Mouse (Mus musculus) small intestine, adult 2 months (tissue): Measurements from ENCODE around the gene Tle4. TPM values are rescaled to one million over a fixed set of nuclear protein-coding genes. Genes with fewer than 3 reads are reported as not detected.

Source experiments
- H3K27ac ChIP-seq: fragments of 200-500 bp; 2 replicates; pipeline ENCODE4 v1.5.1; 2012; ENCODE audit warnings: low read depth, low read length, control low read depth, inconsistent platforms; ENCODE audit not compliant: insufficient read depth
- H3K27me3 ChIP-seq: fragments of 200-500 bp; 2 replicates; pipeline ENCODE4 v1.6.1; 2012; ENCODE audit warnings: mild to moderate bottlenecking, moderate library complexity, low read length, inconsistent platforms; ENCODE audit not compliant: control insufficient read depth, insufficient read depth
- H3K36me3 ChIP-seq: fragments of 200-500 bp; 2 replicates; pipeline ENCODE4 v1.6.1; 2012; ENCODE audit warnings: mild to moderate bottlenecking, low read length, control low read depth, inconsistent platforms; ENCODE audit not compliant: control insufficient read depth, insufficient read depth
- H3K4me1 ChIP-seq: fragments of 200-500 bp; 2 replicates; pipeline ENCODE4 v1.6.1; 2012; ENCODE audit warnings: low read length, inconsistent platforms, mixed read lengths; ENCODE audit not compliant: control insufficient read depth, insufficient read depth, insufficient read length
- H3K4me3 ChIP-seq: fragments of 200-500 bp; 2 replicates; pipeline ENCODE4 v1.5.1; 2012; ENCODE audit warnings: low read depth, mild to moderate bottlenecking, control low read depth, inconsistent platforms, low read length, moderate library complexity
- CTCF ChIP-seq: fragments of 200-500 bp; IDR thresholded peaks from 2 replicates; pipeline ENCODE4 v1.5.1; 2012; ENCODE audit warnings: low read depth, mild to moderate bottlenecking, control low read depth, inconsistent platforms, low read length, moderate library complexity, mixed read lengths; ENCODE audit not compliant: insufficient replicate concordance, insufficient read length; ENCODE audit errors: extremely low read depth
- POLR2A ChIP-seq: fragments of 200-500 bp; IDR thresholded peaks from 2 replicates; pipeline ENCODE4 v1.6.1; 2012; ENCODE audit warnings: low read depth, mild to moderate bottlenecking, control low read depth, inconsistent platforms, low read length, moderate library complexity
- WGBS: fragments of 180-500 bp; shearing (Covaris S2); methylation state at CpG from one replicate; pipeline ENCODE4 v1.1.7; 2018; 5-methylcytosine and 5-hydroxymethylcytosine counted together
- polyA plus RNA-seq: library from polyadenylated mRNA; depleted of rRNA; stranded (reverse); fragments of >200 nt; gene quantifications from 2 replicates; pipeline ENCODE4 v1.2.3, GENCODE M21; 2012

Gene Tle4
- polyA plus RNA-seq, 1 experiment: 24.6 TPM

GRCm38 (mm10) chr19:14415996-14416395 is 181.9 kb downstream of the Tle4 start:
- no peaks in the 10 kb centered on the region for H3K4me1 ChIP-seq
- TF ChIP-seq CTCF: no peak
- TF ChIP-seq POLR2A: no peak
- WGBS: 86% methylated on average over 6 of the region's 6 CpGs
- H3K27me3 ChIP-seq: no peaks in the 10 kb centered on the region
- no peak overlapping the region for H3K27ac ChIP-seq
- H3K36me3 ChIP-seq: no peaks in the 10 kb centered on the region
- no peak overlapping the region for H3K4me3 ChIP-seq

- 56% methylated on average over 4 of the region's 4 CpGs for WGBS
- H3K36me3 ChIP-seq: no peaks in the 10 kb centered on the region
Measured at GRCm38 (mm10) chr19:14414957-14415356, 182.9 kb downstream of the Tle4 start.

GRCm38 (mm10) chr19:14406603-14407002 is 191.2 kb downstream of the Tle4 start:
- Histone ChIP-seq H3K4me3 (no peak overlapping the region), H3K27ac (no peak overlapping the region), H3K4me1 (no peaks in the 10 kb centered on the region), H3K36me3 (no peaks in the 10 kb centered on the region), H3K27me3 (no peaks in the 10 kb centered on the region)
- TF ChIP-seq POLR2A (no peak), CTCF (no peak)
- WGBS: 72% methylated on average over 10 of the region's 10 CpGs

More at GRCm38 (mm10) chr19:14414957-14415356, 182.9 kb downstream of the Tle4 start:
- Histone ChIP-seq H3K4me1 (no peaks in the 10 kb centered on the region), H3K4me3 (no peak overlapping the region), H3K27ac (no peak overlapping the region), H3K27me3 (no peaks in the 10 kb centered on the region)
- TF ChIP-seq CTCF (no peak), POLR2A (no peak)
